Mouse (Mus musculus) lung, adult 2 months (tissue): ENCODE measurements around the gene Olfr557. TPM values are rescaled to one million over a fixed set of nuclear protein-coding genes. Genes with fewer than 3 reads are reported as not detected.

Source experiments
- DNase-seq: peaks from one replicate; pipeline ENCODE4 v3.0.0; 2022
- H3K4me1 ChIP-seq: fragments of 200-500 bp; 2 replicates; pipeline ENCODE4 v1.6.1; 2011; ENCODE audit warnings: low read length; ENCODE audit not compliant: control insufficient read depth, insufficient read depth
- H3K4me3 ChIP-seq: fragments of 200-500 bp; replicated peaks from 2 replicates; pipeline ENCODE3; 2011; ENCODE audit warnings: low read depth, mild to moderate bottlenecking, control low read depth, low read length; ENCODE audit errors: extremely low read depth
- CTCF ChIP-seq: fragments of 200-500 bp; IDR thresholded peaks from 2 replicates; pipeline ENCODE4 v1.5.1; 2011; ENCODE audit warnings: mild to moderate bottlenecking, low read length, control low read depth; ENCODE audit not compliant: insufficient read depth
- POLR2A ChIP-seq: fragments of 200-500 bp; IDR thresholded peaks from 2 replicates; pipeline ENCODE4 v1.6.1; 2011; ENCODE audit warnings: low read depth, mild to moderate bottlenecking, control low read depth, low read length, borderline replicate concordance; ENCODE audit errors: extremely low read depth
- WGBS: fragments of 180-500 bp; shearing (Covaris S2); methylation state at CpG from one replicate; pipeline ENCODE4 v1.1.7; 2018; 5-methylcytosine and 5-hydroxymethylcytosine counted together
- polyA plus RNA-seq: library from polyadenylated mRNA; depleted of rRNA; stranded (reverse); fragments of >200 nt; gene quantifications from 2 replicates; pipeline ENCODE4 v1.2.3, GENCODE M21; 2012; rRNA removed

Gene Olfr557
- polyA plus RNA-seq, 1 experiment = 0.26 TPM

DNA sequence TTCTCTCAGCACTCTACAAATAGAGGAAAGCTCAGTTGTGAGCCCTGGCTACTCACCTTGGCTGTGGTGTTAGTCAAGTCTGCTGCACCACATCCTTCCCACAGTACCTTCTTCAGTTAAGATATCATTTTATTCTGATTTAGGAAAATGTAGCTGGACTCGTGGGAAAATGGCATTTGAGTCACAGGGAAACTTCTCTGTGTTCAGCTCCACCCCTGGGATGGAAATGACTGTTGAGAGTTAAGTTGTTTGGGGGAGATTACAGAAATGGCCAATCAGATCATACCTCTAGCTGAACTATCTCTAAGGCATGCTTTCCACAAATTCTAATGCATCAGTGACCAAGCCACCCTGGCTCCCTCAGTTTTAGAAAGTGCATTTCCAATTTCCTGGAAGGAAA lies 23.3 kb downstream of the Olfr557 start, which contains the start of gene Olfr33:
Gene Olfr33, minus strand, starts transcription at position 101 of the 400 bp plus-strand sequence.
- no peak for DNase-seq
- Histone ChIP-seq H3K4me1 (no peaks in the 10 kb centered on the region), H3K4me3 (no peak within 1 kb of the TSS)
- TF ChIP-seq POLR2A (no peak), CTCF (no peak)
- WGBS = 31% methylated on average over 1 of the region's 1 CpGs

- TF ChIP-seq POLR2A (no peak), CTCF (no peak)
- DNase-seq = no peak
- Histone ChIP-seq H3K4me3 (no peak within 1 kb of the TSS), H3K4me1 (no peaks in the 10 kb centered on the region)
These were observed 31.7 kb downstream of the Olfr557 start, which contains the start of gene Olfr559 for GRCm38 (mm10) chr7:102727391-102727790. TSS of gene Olfr559 (minus strand) at chr7:102727491.

GRCm38 (mm10) chr7:102733793-102734192 lies 38.1 kb downstream of the Olfr557 start:
- TF ChIP-seq POLR2A = no peak
- TF ChIP-seq CTCF = no peak
- H3K4me3 ChIP-seq = no peak overlapping the region
- H3K4me1 ChIP-seq = no peaks in the 10 kb centered on the region
- WGBS = 13% methylated on average over 1 of the region's 1 CpGs
- no peak for DNase-seq

GRCm38 (mm10) chr7:102737705-102738104 lies 42.0 kb downstream of the Olfr557 start:
- Histone ChIP-seq H3K4me1 (no peaks in the 10 kb centered on the region), H3K4me3 (no peak overlapping the region)
- 39% methylated on average over 2 of the region's 2 CpGs for WGBS
- TF ChIP-seq POLR2A (no peak), CTCF (no peak)
- no peak for DNase-seq

Other genes starting within 250 kb of the Olfr557 start
- gene Olfr543, start 214.2 kb upstream of the Olfr557 start, polyA plus RNA-seq = not detected in 2 replicates
- gene Olfr544, start 207.6 kb upstream of the Olfr557 start, polyA plus RNA-seq = not detected in 2 replicates
- gene Olfr545, start 196.3 kb upstream of the Olfr557 start, polyA plus RNA-seq = not detected in 2 replicates
- not detected in 2 replicates for gene Olfr547, start 161.2 kb upstream of the Olfr557 start, polyA plus RNA-seq
- gene Olfr548-ps1, start 155.0 kb upstream of the Olfr557 start, polyA plus RNA-seq = not detected in 2 replicates
- gene Olfr549, start 146.0 kb upstream of the Olfr557 start, polyA plus RNA-seq = not detected in 2 replicates
- gene Trim21, start 130.4 kb upstream of the Olfr557 start, polyA plus RNA-seq = 6.1 and 9.7 TPM in 2 replicates
- 8.4 and 9.4 TPM in 2 replicates for gene Olfr550, start 124.5 kb upstream of the Olfr557 start, polyA plus RNA-seq
- not detected in 2 replicates for gene Olfr551, start 104.0 kb upstream of the Olfr557 start, polyA plus RNA-seq
- 0.13 and 0.16 TPM in 2 replicates for gene Olfr552, start 98.1 kb upstream of the Olfr557 start, polyA plus RNA-seq
- not detected in 2 replicates for gene Olfr553, start 77.7 kb upstream of the Olfr557 start, polyA plus RNA-seq
- not detected in 2 replicates for gene Olfr554, start 57.5 kb upstream of the Olfr557 start, polyA plus RNA-seq
- gene Olfr555, start 37.1 kb upstream of the Olfr557 start, polyA plus RNA-seq = not detected in 2 replicates
- 0.12 and 0.19 TPM in 2 replicates for gene Olfr556, start 31.0 kb upstream of the Olfr557 start, polyA plus RNA-seq
- 16.7 and 23.7 TPM in 2 replicates for gene Trim68, start 8.6 kb upstream of the Olfr557 start, polyA plus RNA-seq
- gene Olfr558, start 6.3 kb downstream of the Olfr557 start, polyA plus RNA-seq = 0.17 and 0.37 TPM in 2 replicates
- gene Olfr33, start 23.2 kb downstream of the Olfr557 start, polyA plus RNA-seq = not detected in 2 replicates
- gene Olfr559, start 31.6 kb downstream of the Olfr557 start, polyA plus RNA-seq = not detected in 2 replicates
- gene Olfr560, start 63.5 kb downstream of the Olfr557 start, polyA plus RNA-seq = not detected in 2 replicates
- gene Olfr78, start 63.6 kb downstream of the Olfr557 start, polyA plus RNA-seq = 0.53 and 1.7 TPM in 2 replicates
- 0.10 TPM in 1 of 2 replicates, not detected in the other for gene Olfr561, start 75.3 kb downstream of the Olfr557 start, polyA plus RNA-seq
- gene Olfr564, start 107.6 kb downstream of the Olfr557 start, polyA plus RNA-seq = not detected in 2 replicates
- gene Olfr566, start 162.9 kb downstream of the Olfr557 start, polyA plus RNA-seq = not detected in 2 replicates
- not detected in 2 replicates for gene Olfr568, start 181.2 kb downstream of the Olfr557 start, polyA plus RNA-seq
- not detected in 2 replicates for gene Olfr569, start 195.0 kb downstream of the Olfr557 start, polyA plus RNA-seq
- not detected in 2 replicates for gene Olfr570, start 198.7 kb downstream of the Olfr557 start, polyA plus RNA-seq
- gene Olfr571, start 221.6 kb downstream of the Olfr557 start, polyA plus RNA-seq = not detected in 2 replicates
- gene Olfr572, start 228.5 kb downstream of the Olfr557 start, polyA plus RNA-seq = not detected in 2 replicates
- not detected in 2 replicates for gene Olfr573-ps1, start 246.7 kb downstream of the Olfr557 start, polyA plus RNA-seq